Mouse (Mus musculus) neutrophil, adult 65 days (primary cell): ENCODE data around the gene B630019K06Rik. TPM values are rescaled to one million over a fixed set of nuclear protein-coding genes. Genes with fewer than 3 reads are reported as not detected.

Source experiments
- total RNA-seq: library from RNA; stranded (reverse); gene quantifications from 2 replicates; pipeline ENCODE4 v1.2.4, GENCODE M21; 2023

Gene B630019K06Rik
- 0.28 TPM in 1 of 2 replicates, not detected in the other for total RNA-seq

DNA sequence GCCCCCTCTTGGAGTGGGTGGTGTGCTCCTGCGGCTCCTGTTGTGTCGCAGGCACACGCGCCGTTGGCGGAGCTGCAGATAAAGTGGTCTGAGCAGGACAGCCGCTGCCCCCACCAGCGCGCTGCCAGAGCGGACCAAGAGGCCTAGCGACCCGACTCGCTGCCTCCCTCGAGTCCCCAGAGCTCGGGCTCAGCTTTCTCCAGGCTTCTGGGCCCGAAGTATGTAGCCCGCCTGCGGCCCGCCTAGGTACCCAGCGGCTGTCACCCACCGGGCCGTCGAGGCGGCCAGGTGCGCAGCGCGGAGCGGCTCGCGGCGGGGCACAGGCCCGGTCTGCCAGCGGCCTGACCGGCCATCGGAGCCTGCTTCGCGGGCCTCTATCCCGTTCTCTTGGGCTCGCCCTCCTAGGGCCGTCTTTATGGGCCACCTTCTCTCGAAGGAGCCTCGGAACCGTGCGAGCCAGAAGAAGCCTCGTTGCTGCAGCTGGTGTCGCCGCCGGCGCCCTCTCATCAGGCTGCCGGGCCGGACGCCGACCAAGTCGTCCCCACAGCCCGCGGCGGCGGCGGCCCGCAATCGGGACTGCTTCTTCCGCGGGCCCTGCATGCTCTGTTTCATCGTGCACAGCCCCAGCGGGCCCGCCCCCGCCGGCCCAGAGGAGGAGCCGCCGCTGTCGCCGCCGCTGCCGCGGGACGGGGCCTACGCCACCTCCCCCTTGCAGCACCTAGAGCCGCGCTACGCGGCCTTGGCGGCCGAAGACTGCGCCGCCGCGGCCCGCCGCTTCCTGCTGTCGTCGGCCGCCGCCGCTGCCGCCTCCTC, at the start of gene B630019K06Rik:
Gene B630019K06Rik (plus strand): TSS at position 40 of the 813 bp plus-strand sequence.

DNA sequence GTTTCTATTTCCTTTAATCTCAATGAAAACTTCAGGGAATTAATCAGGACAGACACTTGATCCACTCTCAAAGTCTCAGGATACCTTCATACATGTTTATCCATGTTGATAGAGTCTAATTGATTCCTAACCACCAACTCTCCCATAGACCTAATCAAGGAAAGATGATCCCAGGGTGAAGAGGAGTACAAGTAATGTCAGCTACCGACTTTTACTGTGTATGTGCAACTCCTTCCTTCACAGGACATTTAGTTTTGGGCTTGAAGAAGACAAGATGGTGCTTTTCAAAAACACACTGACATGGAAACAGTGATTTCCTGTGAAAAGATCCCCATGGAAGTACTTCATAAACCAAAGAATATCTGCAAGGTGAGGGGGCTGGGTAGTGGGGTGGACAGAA, 48.5 kb upstream of the B630019K06Rik start, which contains the start of gene Gm6592:
Gene Gm6592 (plus strand): TSS at position 301 of the 400 bp plus-strand sequence.

DNA sequence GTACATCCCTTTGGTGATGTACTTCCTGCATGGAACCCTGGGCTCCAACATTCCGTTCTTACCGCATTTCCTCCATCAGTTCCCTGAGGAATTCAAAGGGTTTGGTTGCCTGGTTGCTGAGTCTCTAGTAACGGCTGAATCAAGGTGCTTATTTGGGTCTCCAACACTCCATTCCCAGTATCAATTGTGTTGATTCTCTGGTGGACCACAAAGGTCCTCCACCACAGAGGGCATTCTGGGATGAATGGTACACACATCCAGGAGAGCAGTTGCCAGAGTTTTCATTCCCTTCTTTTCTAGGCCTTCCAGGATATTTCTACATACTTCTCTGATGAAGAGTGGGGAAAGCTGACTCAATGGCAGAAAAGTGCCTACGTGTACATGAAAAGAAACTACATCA, 18.2 kb upstream of the B630019K06Rik start, which contains the start of gene Gm5751:
Gene Gm5751 (plus strand): TSS at position 301 of the 400 bp plus-strand sequence.

Other genes starting within 250 kb of the B630019K06Rik start
- not detected in 2 replicates for gene Ssxb8, start 201.5 kb upstream of the B630019K06Rik start, total RNA-seq
- gene Ssx9, start 143.9 kb upstream of the B630019K06Rik start, total RNA-seq: not detected in 2 replicates
- not detected in 2 replicates for gene Ssxb5, start 88.7 kb upstream of the B630019K06Rik start, total RNA-seq
- not detected in 2 replicates for gene Gm6592, start 48.4 kb upstream of the B630019K06Rik start, total RNA-seq
- not detected in 2 replicates for gene Gm5751, start 18.1 kb upstream of the B630019K06Rik start, total RNA-seq
- not detected in 2 replicates for gene Fthl17b, start 70.6 kb downstream of the B630019K06Rik start, total RNA-seq
- gene Fthl17c, start 84.2 kb downstream of the B630019K06Rik start, total RNA-seq: not detected in 2 replicates
- gene Fthl17d, start 94.4 kb downstream of the B630019K06Rik start, total RNA-seq: not detected in 2 replicates
- not detected in 2 replicates for gene Fthl17e, start 141.1 kb downstream of the B630019K06Rik start, total RNA-seq
- gene Fthl17f, start 170.6 kb downstream of the B630019K06Rik start, total RNA-seq: not detected in 2 replicates
- not detected in 2 replicates for gene 4930402K13Rik, start 212.2 kb downstream of the B630019K06Rik start, total RNA-seq